ENCODE assay signal across 25 mouse cellular contexts in the genomic region with DNA sequence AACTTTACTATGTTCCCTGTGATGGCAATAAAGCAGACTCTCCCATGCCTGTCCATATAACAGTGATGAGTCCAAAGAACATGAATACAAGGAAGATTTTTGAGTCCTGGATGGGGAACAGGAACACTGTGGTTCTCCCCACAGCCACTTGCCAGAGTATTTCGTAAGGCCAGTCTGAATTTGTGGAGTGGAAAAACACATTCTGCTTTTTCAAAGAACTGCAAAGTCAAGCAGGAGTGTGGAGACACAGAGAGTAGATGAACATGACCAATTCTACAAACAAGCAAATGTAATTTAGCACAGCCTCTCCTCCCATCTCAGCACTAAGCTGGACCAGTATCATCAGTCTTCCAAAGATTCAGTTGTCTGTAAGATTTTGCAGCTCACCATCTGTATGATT.
"Had no signal": no experiment of that assay in that cellular context is flagged by ENCODE, and none has a peak within 500 bp of the region (broad histone marks: within the 10 kb centered on the region; RNA-seq: fewer than 3 reads in every experiment).

No protein-coding gene starts in this region.

- H3K9me3 ChIP-seq: intestine, embryonic 15.5 days; limb, embryonic 12.5 days; limb, embryonic 15.5 days; midbrain, embryonic 10.5 days; midbrain, embryonic 13.5 days; neural tube, embryonic 13.5 days had no signal

- H3K4me3 ChIP-seq: intestine, embryonic 15.5 days; layer of hippocampus, adult 2 months; limb, embryonic 12.5 days; limb, embryonic 15.5 days; megakaryocyte, embryonic 14.5 days; midbrain, embryonic 10.5 days; midbrain, embryonic 13.5 days; myocyte; neural tube, embryonic 13.5 days had no signal

- H3K9ac ChIP-seq: intestine, embryonic 15.5 days; limb, embryonic 12.5 days; limb, embryonic 15.5 days; liver, embryonic 14.5 days; liver, postnatal 0 days; lung, embryonic 14.5 days; midbrain, embryonic 13.5 days; neural tube, embryonic 13.5 days had no signal

- H3K4me2 ChIP-seq: intestine, embryonic 15.5 days; limb, embryonic 12.5 days; limb, embryonic 15.5 days; liver, embryonic 11.5 days; lung, embryonic 14.5 days; midbrain, embryonic 13.5 days; neural tube, embryonic 13.5 days had no signal

- ATAC-seq: intestine, embryonic 15.5 days; liver, postnatal 0 days; midbrain, embryonic 13.5 days; midbrain, embryonic 16.5 days had no signal

- H3K4me1 ChIP-seq: intestine, embryonic 15.5 days; limb, embryonic 15.5 days; megakaryocyte, embryonic 14.5 days had no signal

- H3K27ac ChIP-seq: intestine, embryonic 15.5 days; layer of hippocampus, adult 2 months; limb, embryonic 12.5 days; limb, embryonic 15.5 days; liver, embryonic 14.5 days; macrophage; midbrain, embryonic 10.5 days; midbrain, embryonic 13.5 days; neural tube, embryonic 13.5 days had no signal

- H3K36me3 ChIP-seq: intestine, embryonic 15.5 days; limb, embryonic 12.5 days; limb, embryonic 15.5 days; midbrain, embryonic 10.5 days; midbrain, embryonic 13.5 days; neural tube, embryonic 13.5 days had no signal

- H3K27me3 ChIP-seq: intestine, embryonic 15.5 days; limb, embryonic 12.5 days; limb, embryonic 15.5 days; megakaryocyte, embryonic 14.5 days; midbrain, embryonic 13.5 days; neural tube, embryonic 13.5 days had no signal

- DNase-seq: kidney, adult 18-20 months; kidney, adult 9 months; kidney, postnatal 14 days; kidney, postnatal 4 days; layer of hippocampus, postnatal 36 days; left cerebral cortex, postnatal 4 days; liver, postnatal 0 days; lung, embryonic 14.5 days; retina, postnatal 1 day; right cerebral cortex, postnatal 25 days; spleen, adult 18-20 months; thymus, postnatal 25 days had no signal
